Mouse (Mus musculus) T-helper 2 cell (primary cell): ENCODE results near the gene Map4k5.

Experiments used
- in situ Hi-C: fragments of 300-600 bp; cut with MboI, MseI; formaldehyde crosslinking; loops from one replicate; pipeline ENCODE4 v1.15.1; 2025; ENCODE audit warnings: high pct_unique_total_duplicates

The Map4k5 gene

DNA sequence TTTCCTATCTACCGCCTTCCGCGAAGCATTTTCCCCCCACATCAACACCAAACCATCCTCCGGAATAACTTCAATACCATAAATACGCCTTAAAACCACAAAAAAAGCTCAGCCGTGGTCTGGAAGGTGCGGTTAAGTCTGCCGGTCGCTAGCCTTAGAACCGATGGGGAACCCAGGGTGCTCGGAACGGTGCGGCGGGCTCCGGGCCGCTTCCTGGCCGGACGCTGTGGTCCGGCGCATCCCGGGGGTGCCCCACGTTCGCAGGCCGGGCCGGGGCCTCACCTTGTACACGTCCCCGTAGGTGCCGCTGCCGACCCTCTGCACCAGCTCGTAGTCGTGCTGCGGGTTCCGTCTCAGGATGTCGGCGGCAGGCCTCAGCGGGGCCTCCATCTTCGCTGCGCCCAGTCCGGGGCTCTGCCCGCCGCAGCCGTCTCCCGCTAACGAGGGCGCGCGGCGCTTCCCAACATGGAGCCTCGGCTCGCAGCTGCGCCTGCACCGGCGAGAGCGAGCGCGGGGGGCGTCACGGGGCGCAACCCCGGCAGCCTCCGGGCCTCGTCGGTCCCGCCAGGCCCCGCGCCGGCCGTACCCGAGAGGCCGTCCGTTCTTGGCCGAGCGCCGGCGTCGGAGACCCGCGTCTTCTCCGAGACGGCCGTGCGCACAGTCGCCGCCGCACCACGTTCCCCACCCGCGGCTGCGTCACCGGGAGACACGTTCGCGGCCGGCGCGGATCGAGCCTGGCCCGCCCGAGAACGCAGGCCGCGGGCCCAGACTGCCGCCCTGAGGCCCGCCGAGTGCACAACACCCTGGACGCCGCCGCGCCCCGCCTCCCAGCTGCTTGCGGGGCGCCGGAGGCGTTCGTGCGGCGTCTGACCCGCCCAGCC, at the start of gene Map4k5, which contains the start of gene Atl1:
Map4k5 (minus strand) TSS at position 830 of the 881 bp plus-strand sequence.
Atl1 (plus strand) TSS at position 244 of the 881 bp plus-strand sequence.
- in situ Hi-C loops: loop anchor here (10.0 kb wide), 1 partner anchor 138 kb away; no protein-coding TSS in a partner anchor

- in situ Hi-C loops: no loop called here
Measured at GRCm38 (mm10) chr12:69941655-69942329, 48.8 kb upstream of the Map4k5 start.

GRCm38 (mm10) chr12:69939291-69939690, 46.3 kb upstream of the Map4k5 start:
- in situ Hi-C loops: no loop called here

- in situ Hi-C loops: no loop called here
Measured at GRCm38 (mm10) chr12:69937731-69938130, 44.7 kb upstream of the Map4k5 start.

GRCm38 (mm10) chr12:69926716-69927115, 33.7 kb upstream of the Map4k5 start:
- in situ Hi-C loops: no loop called here

GRCm38 (mm10) chr12:69924012-69924411, 31.0 kb upstream of the Map4k5 start:
- in situ Hi-C loops: no loop called here

DNA sequence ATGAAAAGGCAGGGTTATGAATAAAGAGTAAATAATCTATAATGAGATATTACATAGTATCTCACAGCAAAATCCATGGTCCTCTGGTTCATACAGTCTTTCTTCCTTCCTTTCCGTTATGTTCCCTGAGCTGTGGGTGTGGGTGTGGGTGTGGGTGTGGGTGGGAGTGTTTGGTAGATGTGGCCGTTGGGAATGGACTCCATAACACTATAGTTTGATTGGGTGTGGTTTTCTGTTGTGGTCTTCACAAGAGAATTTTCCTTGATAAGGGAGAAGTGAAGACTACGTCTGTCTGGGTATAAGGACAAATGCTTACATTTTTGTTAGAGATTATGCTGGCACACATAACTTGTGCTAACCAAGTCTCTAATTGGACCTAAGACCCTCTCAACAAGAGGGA, 30.6 kb upstream of the Map4k5 start:
- in situ Hi-C loops: no loop called here

DNA sequence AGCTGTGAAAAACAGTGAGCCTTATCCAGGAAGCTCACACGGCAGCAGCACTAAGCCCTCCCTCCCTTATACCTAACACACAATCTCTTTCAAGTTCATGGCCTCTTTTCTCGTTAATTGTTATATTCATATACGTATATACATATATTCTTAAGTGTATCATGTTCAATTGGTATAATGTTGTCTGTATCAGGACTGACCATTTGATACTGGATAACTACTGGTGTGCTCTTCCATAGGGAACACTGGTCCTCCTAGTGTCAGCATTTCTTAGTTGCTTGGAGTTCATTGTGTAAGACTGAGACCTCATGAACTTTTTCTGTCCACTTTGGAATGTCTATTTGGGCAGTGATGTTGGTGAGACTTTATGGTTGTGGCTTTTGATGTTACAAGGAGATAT, 30.1 kb upstream of the Map4k5 start:
- in situ Hi-C loops: no loop called here

GRCm38 (mm10) chr12:69922099-69922498, 29.1 kb upstream of the Map4k5 start:
- in situ Hi-C loops: no loop called here

- in situ Hi-C loops: no loop called here
Measured at GRCm38 (mm10) chr12:69917870-69918269, 24.9 kb upstream of the Map4k5 start.

- in situ Hi-C loops: no loop called here
Measured at GRCm38 (mm10) chr12:69912737-69913136, 19.7 kb upstream of the Map4k5 start.

DNA sequence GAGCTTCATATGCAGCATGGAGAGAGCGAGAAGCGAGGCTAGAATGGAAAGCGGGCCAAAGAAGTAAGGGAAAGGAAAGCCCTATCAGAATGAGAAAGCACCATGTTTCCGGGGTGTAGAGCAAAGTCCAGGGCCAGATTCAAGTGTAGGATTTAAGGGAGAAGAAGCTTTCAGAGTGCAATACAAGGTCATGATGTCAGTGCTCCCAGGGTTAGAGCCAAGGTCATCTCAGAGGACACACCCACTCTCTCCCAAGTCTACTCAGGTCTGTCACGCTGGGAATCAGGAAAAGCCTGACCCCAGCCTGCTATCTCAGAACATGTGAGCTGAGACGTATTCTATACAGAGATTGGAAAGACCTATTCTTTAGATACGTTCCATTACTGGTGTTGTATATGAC, 18.9 kb upstream of the Map4k5 start:
- in situ Hi-C loops: no loop called here

- in situ Hi-C loops: no loop called here
Measured at GRCm38 (mm10) chr12:69908511-69908900, 15.5 kb upstream of the Map4k5 start.

DNA sequence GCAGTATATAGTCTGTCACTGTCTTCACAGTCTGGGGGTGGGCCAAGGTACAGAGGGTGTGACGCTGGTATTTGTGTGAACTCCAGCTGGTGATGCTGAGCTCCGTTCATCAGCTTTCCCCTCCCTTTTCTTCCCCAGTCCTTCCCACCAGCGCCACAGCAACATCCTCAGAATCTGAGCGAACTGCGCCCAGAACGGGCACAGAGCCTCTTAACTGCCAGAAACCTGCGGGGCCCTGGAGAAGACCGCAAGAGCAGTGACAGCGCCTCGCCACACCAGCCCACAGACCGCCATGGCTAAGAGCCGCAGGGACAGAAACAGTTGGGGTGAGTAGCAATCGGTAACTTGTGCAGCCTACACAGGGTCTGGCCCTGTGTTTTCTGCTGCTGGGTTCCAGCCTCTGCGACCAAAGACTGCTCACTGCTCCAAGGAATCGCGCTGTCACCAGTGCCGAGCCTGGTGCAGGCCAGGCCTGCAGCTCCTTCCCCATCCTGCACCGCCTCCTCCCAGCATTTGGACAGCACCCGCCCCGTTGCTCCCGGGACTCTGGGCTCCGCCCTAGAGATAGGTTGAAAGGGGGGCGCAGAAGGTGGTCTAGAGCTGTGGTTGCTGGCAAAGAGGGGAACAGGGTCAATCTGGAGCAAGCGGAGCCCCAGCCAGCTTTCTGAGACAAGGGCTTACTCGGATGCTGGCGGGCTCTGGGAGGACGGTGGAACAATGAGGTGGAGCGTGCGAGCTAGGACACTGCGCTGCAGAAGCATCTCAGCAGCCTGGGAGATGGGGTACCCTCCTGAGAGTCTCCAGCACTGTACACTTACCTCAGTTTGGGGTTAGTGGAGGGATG, 14.9 kb upstream of the Map4k5 start:
- in situ Hi-C loops: no loop called here

DNA sequence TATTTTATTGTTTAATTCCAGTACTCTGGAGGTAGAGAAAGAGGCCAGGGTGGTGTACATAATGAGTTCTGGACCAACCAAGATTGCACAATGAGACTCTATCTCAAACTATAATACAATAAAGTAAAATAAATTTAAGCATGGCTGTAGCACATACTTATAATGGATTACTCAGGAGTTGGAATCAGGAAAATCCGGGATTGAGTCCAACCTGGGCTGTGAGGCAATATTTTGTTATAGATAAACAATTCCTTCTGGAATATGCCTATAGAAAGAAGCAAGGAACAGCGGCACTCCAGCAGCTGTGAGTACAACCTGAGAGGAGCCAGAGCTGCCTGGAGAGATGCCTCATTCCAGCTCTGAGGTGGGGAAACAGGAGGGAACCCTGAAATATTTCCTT, 12.0 kb upstream of the Map4k5 start:
- in situ Hi-C loops: no loop called here

DNA sequence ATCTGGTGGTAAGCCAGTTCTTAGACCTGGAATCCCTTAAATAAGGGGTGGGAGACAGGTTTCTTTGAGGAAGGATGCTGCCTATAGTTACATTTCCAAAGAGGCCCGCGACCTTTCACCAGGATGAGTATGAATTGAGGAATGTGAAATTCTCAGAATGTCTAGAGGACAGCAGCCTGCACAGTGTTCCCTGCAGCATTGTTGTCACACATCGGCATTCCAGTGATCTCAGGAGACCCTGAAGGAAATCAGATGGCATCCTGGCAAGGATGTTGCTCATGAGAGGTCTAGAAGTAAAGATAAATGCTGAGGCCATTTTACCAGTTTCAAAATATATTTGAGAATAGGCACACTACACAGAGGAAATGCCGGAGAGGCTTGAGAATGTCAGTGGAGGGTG, 5.1 kb upstream of the Map4k5 start:
- in situ Hi-C loops: loop anchor here (10.0 kb wide), 1 partner anchor 143 kb away; no protein-coding TSS in a partner anchor

- in situ Hi-C loops: loop anchor here (10.0 kb wide), 1 partner anchor 140 kb away; no protein-coding TSS in a partner anchor
Measured at GRCm38 (mm10) chr12:69895046-69895445, 2.0 kb upstream of the Map4k5 start.

- in situ Hi-C loops: loop anchor here (10.0 kb wide), 1 partner anchor 139 kb away; no protein-coding TSS in a partner anchor
Measured at GRCm38 (mm10) chr12:69893927-69894326, 927 bp upstream of the Map4k5 start.

- in situ Hi-C loops: loop anchor here (10.0 kb wide), 1 partner anchor 137 kb away; no protein-coding TSS in a partner anchor
Measured at GRCm38 (mm10) chr12:69891721-69892120, 1.3 kb downstream of the Map4k5 start.

- in situ Hi-C loops: loop anchor here (10.0 kb wide), 1 partner anchor 136 kb away; no protein-coding TSS in a partner anchor
Measured at GRCm38 (mm10) chr12:69890476-69890875, 2.5 kb downstream of the Map4k5 start.

DNA sequence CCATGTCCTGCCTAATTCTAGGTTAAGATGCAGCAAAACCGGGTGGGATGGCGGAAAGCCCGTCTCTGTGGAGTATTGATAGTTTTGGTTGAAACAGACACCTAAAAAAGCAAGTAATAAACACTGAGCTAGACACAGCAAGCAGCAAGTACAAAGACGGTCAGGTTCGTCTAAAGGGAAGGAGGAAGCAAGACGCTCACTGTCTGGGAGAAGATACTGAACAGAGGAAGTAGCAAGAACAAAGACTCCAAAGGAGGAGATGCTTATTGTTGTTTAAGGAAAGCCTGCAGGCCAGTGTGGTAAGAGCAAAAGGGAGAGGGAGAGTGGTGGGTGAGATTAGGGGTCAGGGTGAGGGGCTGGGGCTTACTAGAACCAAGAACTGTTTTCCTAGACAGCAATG, 2.9 kb downstream of the Map4k5 start:
- in situ Hi-C loops: loop anchor here (10.0 kb wide), 1 partner anchor 135 kb away; no protein-coding TSS in a partner anchor
